Mouse (Mus musculus): Measurements from ENCODE around the gene Thsd4.

DNA sequence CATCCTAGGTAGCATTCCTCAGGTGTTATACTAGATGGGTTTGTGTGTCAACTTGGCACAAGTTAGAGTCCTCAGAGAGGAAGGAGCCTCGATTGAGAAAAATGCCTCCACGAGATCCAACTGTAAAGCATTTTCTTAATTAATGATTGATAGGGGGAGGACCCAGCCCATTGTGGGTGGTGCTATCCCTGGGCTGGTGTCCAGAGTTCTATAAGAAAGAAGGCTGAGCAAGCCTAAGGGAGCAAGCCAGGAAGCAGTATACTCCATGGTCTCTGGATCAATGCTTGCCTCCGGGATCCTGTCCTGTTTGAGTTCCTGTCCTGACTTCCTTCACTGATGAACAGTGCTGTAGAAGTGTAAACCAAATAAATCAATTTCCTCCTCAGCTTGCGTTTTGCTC lies 247.3 kb downstream of the Thsd4 start:
- no peak for TF ChIP-seq CTCF (IDR thresholded peaks at IDR 0.05)
- TF ChIP-seq EP300 (IDR thresholded peaks at IDR 0.05), result no peak
